Mouse (Mus musculus) E14TG2a.4 (cell line): ENCODE data around the gene Inpp4b.

Source experiments
- CTCF ChIP-seq: conservative IDR thresholded peaks from 2 replicates; pipeline ENCODE4 v1.5.1; 2014; ENCODE audit warnings: low read length
- NANOG ChIP-seq: IDR thresholded peaks from 2 replicates; pipeline ENCODE4 v1.6.1; 2014; ENCODE audit warnings: borderline replicate concordance, low read length, mixed read lengths

DNA sequence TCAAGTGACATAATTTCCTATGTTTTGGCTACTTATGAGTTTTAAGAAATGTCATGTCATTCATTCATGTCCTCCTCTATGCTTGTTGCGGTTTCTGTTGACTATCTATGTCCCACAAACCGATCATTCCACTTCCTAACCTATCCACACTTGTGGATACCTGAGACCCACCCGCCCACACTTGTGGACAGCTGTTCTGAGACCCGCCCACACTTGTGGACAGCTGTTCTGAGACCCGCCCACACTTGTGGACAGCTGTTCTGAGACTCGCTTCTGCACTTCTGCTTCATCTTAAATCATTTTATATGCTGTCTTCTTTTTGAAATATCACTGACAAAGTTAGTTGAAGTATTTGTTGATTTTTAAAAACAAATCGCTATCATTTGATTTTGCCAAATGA is 400.2 kb downstream of the Inpp4b start:
- TF ChIP-seq CTCF (no peak), NANOG (no peak)
